Mouse (Mus musculus): ENCODE data around the gene Tnrc18. TPM values are rescaled to one million over a fixed set of nuclear protein-coding genes. Genes with fewer than 3 reads are reported as not detected.
A peak's percentile ranks its signal among the peaks of the same experiment; 100 is the strongest.

Tnrc18 gene
- polyA plus RNA-seq, 1 experiment from 2014 or later: 27.5 TPM

DNA sequence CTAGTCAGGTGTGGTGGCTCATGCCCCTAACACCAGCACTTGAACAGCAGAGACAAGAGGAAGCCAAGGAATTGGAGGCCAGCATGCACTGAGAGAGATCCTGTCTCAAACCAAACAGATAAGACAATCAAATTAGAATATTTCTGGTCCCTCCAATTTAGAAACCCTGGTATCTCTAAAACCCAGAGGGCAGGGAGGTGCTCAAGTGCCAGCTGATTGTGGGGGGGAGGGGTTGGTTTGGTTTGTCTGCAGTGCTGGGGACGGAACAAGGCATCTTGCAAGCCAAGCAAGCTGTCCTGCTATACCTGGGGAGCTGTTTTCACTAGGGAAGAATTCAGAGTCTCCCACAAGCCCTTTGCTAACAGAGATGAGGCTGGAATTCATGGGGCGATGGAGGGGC lies 15.5 kb downstream of the Tnrc18 start:
- Histone ChIP-seq H3K27ac (ENCODE audit: low read depth, low read length) (0 out of 2 replicates have a peak overlapping the region, but pooled peaks have one; percentile 9), H3K9me3 (replicated peaks; ENCODE audit: control insufficient read depth, low read length) (no peaks in the 10 kb centered on the region), H3K9ac (ENCODE audit: low read length) (peak overlapping the region; percentile 8; the same call in 1 of the 2 replicates), H3K4me3 (ENCODE audit: low read depth, low read length) (no peak overlapping the region), H3K4me1 (ENCODE audit: control insufficient read depth, insufficient read depth, low read length) (peaks cover 54% of the 10 kb centered on the region), H3K36me3 (ENCODE audit: control insufficient read depth, insufficient read depth, low read length) (peaks cover 39% of the 10 kb centered on the region), H3K4me2 (ENCODE audit: low read length) (no peak overlapping the region), H3K27me3 (replicated peaks; ENCODE audit: control insufficient read depth, insufficient read depth, low read length) (no peaks in the 10 kb centered on the region)
- DNase-seq (ENCODE audit: low spot score) (no peak), ATAC-seq (no peak)
- 52% methylated on average over 2 of the region's 2 CpGs for WGBS

DNA sequence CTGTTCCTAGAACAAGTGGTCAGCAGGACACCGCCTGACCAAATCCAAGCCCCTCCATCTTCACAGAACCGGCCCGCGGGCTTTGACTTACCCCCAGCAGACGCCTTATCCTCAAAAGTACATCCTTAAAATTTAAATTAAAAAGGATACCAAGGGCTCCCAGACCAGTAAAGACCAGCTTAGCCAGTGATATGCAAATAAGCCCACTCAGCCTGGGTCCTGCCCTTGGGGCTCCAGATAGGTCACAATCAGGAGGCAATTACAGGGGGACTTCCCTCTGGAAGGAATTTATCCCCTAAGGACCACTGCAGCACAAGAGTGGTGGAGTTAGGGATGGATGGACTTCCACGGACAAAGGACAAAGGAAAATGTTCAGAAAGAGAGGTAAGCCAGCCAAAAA lies 16.8 kb downstream of the Tnrc18 start:
- ATAC-seq (no peak), DNase-seq (ENCODE audit: low spot score) (no peak)
- Histone ChIP-seq H3K4me1 (ENCODE audit: control insufficient read depth, insufficient read depth, low read length) (peaks cover 52% of the 10 kb centered on the region), H3K9me3 (replicated peaks; ENCODE audit: control insufficient read depth, low read length) (no peaks in the 10 kb centered on the region), H3K9ac (ENCODE audit: low read length) (peak overlapping the region; percentile 26; the same call in 1 of the 2 replicates), H3K4me2 (ENCODE audit: low read length) (peak overlapping the region; percentile 27), H3K36me3 (ENCODE audit: control insufficient read depth, insufficient read depth, low read length) (peaks cover 38% of the 10 kb centered on the region; the same call in 1 of the 2 replicates), H3K27me3 (replicated peaks; ENCODE audit: control insufficient read depth, insufficient read depth, low read length) (no peaks in the 10 kb centered on the region), H3K4me3 (ENCODE audit: low read depth, low read length) (no peak overlapping the region), H3K27ac (ENCODE audit: low read depth, low read length) (no peak overlapping the region; the same call in 1 of the 2 replicates)
- WGBS: 7% methylated on average over 6 of the region's 6 CpGs

DNA sequence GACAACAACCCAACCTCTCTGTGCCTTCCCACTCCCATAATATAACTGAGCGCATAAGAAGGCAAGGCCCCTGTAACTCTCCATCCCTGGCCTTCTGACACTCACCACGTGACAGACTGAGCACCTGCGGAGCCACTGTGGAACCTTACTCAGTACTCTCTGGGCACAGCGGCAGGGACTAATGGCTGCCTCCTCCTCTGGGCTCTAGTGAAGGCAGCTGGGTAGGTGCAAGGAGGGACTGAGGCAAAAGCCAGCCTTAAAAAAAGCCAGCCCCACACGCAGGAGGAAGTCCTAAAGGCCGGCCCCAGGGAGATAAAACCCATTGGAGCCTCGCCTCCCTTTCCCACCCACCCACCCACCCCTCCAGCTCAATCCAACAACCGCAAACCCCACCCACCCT lies 17.3 kb downstream of the Tnrc18 start:
- H3K36me3 ChIP-seq (ENCODE audit: control insufficient read depth, insufficient read depth, low read length): peaks cover 33% of the 10 kb centered on the region; the same call in 1 of the 2 replicates
- H3K27me3 ChIP-seq (replicated peaks; ENCODE audit: control insufficient read depth, insufficient read depth, low read length): no peaks in the 10 kb centered on the region
- no peaks in the 10 kb centered on the region for H3K9me3 ChIP-seq (replicated peaks; ENCODE audit: control insufficient read depth, low read length)
- H3K9ac ChIP-seq (ENCODE audit: low read length): no peak overlapping the region
- ATAC-seq (no peak), DNase-seq (ENCODE audit: low spot score) (no peak)
- 19% methylated on average over 8 of the region's 8 CpGs for WGBS
- peak overlapping the region; percentile 27 for H3K4me2 ChIP-seq (ENCODE audit: low read length)
- peaks cover 52% of the 10 kb centered on the region for H3K4me1 ChIP-seq (ENCODE audit: control insufficient read depth, insufficient read depth, low read length)
- no peak overlapping the region for H3K27ac ChIP-seq (ENCODE audit: low read depth, low read length)
- H3K4me3 ChIP-seq (ENCODE audit: low read depth, low read length): no peak overlapping the region

DNA sequence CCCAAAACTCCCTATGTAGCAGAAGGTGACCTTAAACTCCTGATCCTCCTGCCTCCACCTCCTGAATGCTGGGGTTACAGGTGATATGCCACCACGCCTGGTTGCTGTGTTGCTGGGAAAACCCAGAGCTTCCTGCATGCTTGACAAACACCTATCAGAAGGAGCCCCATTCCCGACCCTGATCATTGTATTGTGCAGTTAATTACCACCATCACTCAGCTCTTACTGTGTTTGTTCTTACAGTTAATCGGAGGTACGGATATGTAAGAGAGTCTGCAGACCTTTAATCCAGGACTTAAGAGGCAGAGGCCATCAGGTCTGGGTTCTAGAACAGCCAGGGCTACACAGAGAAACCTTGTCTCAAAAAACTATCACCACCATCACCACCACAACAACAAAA lies 18.2 kb downstream of the Tnrc18 start:
- H3K27me3 ChIP-seq (replicated peaks; ENCODE audit: control insufficient read depth, insufficient read depth, low read length): no peaks in the 10 kb centered on the region
- WGBS: 48% methylated on average over 4 of the region's 4 CpGs
- peaks cover 37% of the 10 kb centered on the region for H3K36me3 ChIP-seq (ENCODE audit: control insufficient read depth, insufficient read depth, low read length)
- H3K9ac ChIP-seq (ENCODE audit: low read length): no peak overlapping the region; the same call in 1 of the 2 replicates
- no peak overlapping the region for H3K4me2 ChIP-seq (ENCODE audit: low read length)
- H3K27ac ChIP-seq (ENCODE audit: low read depth, low read length): no peak overlapping the region
- no peaks in the 10 kb centered on the region for H3K9me3 ChIP-seq (replicated peaks; ENCODE audit: control insufficient read depth, low read length)
- peaks cover 44% of the 10 kb centered on the region for H3K4me1 ChIP-seq (ENCODE audit: control insufficient read depth, insufficient read depth, low read length)
- DNase-seq (ENCODE audit: low spot score): no peak
- no peak overlapping the region for H3K4me3 ChIP-seq (ENCODE audit: low read depth, low read length)
- no peak for ATAC-seq

DNA sequence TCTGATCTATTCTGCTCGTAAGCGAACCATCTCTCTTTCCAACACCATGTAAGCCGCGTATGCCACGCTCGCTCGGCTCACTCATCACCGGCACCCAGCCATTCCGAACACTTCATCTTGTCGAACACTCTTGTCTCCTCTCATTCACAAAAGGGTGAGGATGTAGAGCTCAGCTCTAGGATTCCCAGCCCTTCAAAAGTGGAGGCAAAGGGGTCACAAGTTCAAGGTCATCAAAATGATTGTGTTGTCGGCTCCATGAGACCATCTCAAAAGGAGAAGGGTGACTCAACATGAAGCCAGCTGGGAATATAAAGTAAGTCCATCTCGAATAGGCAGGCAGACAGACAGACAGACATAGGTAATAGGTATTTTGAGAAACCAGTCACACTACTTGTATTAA lies 19.3 kb downstream of the Tnrc18 start:
- Histone ChIP-seq H3K27ac (ENCODE audit: low read depth, low read length) (no peak overlapping the region), H3K9ac (ENCODE audit: low read length) (no peak overlapping the region), H3K4me3 (ENCODE audit: low read depth, low read length) (no peak overlapping the region), H3K27me3 (replicated peaks; ENCODE audit: control insufficient read depth, insufficient read depth, low read length) (no peaks in the 10 kb centered on the region), H3K4me2 (ENCODE audit: low read length) (no peak overlapping the region), H3K9me3 (replicated peaks; ENCODE audit: control insufficient read depth, low read length) (no peaks in the 10 kb centered on the region), H3K36me3 (ENCODE audit: control insufficient read depth, insufficient read depth, low read length) (peaks cover 32% of the 10 kb centered on the region), H3K4me1 (ENCODE audit: control insufficient read depth, insufficient read depth, low read length) (peaks cover 44% of the 10 kb centered on the region)
- no peak for ATAC-seq
- DNase-seq (ENCODE audit: low spot score): no peak
- WGBS: 86% methylated on average over 12 of the region's 12 CpGs

DNA sequence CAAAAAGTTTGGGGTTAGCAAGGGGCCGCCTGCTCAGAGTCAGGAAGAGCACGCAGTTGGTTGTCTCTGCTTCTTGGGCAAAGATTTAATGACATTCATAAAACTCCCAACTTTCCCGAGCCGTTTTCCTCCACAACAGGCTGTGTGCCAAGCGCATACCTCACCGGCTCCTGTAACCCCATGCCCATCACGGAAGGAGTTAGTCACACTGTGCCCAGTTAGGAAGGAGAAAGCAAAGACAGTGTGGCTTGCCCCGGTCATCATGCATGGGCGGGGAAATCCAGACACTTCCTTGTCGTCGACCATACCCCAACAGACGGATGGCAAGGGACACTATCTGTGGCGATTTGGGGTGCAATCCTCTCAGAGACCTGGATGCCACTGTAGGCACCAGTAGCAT lies 19.8 kb downstream of the Tnrc18 start:
- H3K4me1 ChIP-seq (ENCODE audit: control insufficient read depth, insufficient read depth, low read length): peaks cover 39% of the 10 kb centered on the region

DNA sequence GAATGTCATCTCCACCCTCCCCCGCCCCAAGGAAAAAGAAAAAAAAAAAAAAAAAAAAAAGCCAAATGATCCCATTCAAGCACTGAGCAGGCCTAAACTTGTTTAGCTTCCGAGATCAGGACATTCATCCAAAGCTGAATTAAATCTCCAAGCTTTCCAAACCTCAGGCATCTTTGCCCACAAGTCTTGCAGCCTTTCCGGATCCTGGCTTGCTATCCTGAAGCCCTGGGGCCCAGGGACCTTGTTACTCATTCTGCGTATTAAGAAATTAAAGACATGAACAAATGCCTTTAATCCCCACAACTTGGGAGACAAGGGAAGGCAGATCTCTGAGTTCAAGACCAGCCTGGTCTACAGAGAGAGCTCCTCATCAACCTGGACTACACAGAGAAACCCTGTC lies 20.5 kb downstream of the Tnrc18 start:
- 86% methylated on average over 4 of the region's 4 CpGs for WGBS

More for the DNA sequence above, 19.8 kb downstream of the Tnrc18 start:
- Histone ChIP-seq H3K36me3 (ENCODE audit: control insufficient read depth, insufficient read depth, low read length) (peaks cover 34% of the 10 kb centered on the region), H3K27ac (ENCODE audit: low read depth, low read length) (no peak overlapping the region), H3K4me2 (ENCODE audit: low read length) (no peak overlapping the region), H3K27me3 (replicated peaks; ENCODE audit: control insufficient read depth, insufficient read depth, low read length) (no peaks in the 10 kb centered on the region), H3K4me3 (ENCODE audit: low read depth, low read length) (no peak overlapping the region), H3K9ac (ENCODE audit: low read length) (no peak overlapping the region), H3K9me3 (replicated peaks; ENCODE audit: control insufficient read depth, low read length) (no peaks in the 10 kb centered on the region)
- WGBS: 67% methylated on average over 13 of the region's 13 CpGs
- ATAC-seq: no peak
- DNase-seq (ENCODE audit: low spot score): no peak

DNA sequence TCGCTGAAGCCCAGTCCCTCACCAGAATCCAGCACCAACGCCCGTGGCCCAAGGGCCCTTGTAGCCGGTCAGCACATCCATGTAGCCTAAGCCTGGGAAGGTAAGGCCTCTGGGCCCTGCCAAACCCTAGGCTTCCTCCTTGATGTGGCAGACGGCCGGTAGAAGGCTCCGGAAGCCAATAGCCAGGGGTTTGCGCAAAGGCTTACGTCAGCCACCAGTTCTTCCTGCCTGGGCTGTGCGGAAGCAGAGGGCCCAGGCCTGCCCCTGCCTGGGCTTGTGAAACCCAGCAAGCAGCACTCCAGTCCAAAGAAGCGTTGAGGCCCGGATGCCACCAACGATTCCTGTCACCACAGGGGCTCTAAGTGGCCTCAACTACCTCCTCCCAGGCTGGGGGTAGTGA lies 22.9 kb downstream of the Tnrc18 start:
- WGBS: 85% methylated on average over 13 of the region's 13 CpGs
- H3K4me3 ChIP-seq (ENCODE audit: low read depth, low read length): no peak overlapping the region
- peak overlapping the region; percentile 29 for H3K9ac ChIP-seq (ENCODE audit: low read length)
- H3K4me2 ChIP-seq (ENCODE audit: low read length): no peak overlapping the region
- H3K4me1 ChIP-seq (ENCODE audit: control insufficient read depth, insufficient read depth, low read length): peaks cover 13% of the 10 kb centered on the region
- no peaks in the 10 kb centered on the region for H3K9me3 ChIP-seq (replicated peaks; ENCODE audit: control insufficient read depth, low read length)
- no peaks in the 10 kb centered on the region for H3K27me3 ChIP-seq (replicated peaks; ENCODE audit: control insufficient read depth, insufficient read depth, low read length)
- no peak overlapping the region for H3K27ac ChIP-seq (ENCODE audit: low read depth, low read length)
- H3K36me3 ChIP-seq (ENCODE audit: control insufficient read depth, insufficient read depth, low read length): peaks cover 39% of the 10 kb centered on the region
- ATAC-seq (no peak), DNase-seq (ENCODE audit: low spot score) (no peak)

More for the DNA sequence above, 20.5 kb downstream of the Tnrc18 start:
- DNase-seq (ENCODE audit: low spot score): no peak
- Histone ChIP-seq H3K9me3 (replicated peaks; ENCODE audit: control insufficient read depth, low read length) (no peaks in the 10 kb centered on the region), H3K4me1 (ENCODE audit: control insufficient read depth, insufficient read depth, low read length) (peaks cover 32% of the 10 kb centered on the region), H3K4me2 (ENCODE audit: low read length) (no peak overlapping the region), H3K36me3 (ENCODE audit: control insufficient read depth, insufficient read depth, low read length) (peaks cover 39% of the 10 kb centered on the region), H3K27me3 (replicated peaks; ENCODE audit: control insufficient read depth, insufficient read depth, low read length) (no peaks in the 10 kb centered on the region), H3K27ac (ENCODE audit: low read depth, low read length) (no peak overlapping the region), H3K4me3 (ENCODE audit: low read depth, low read length) (no peak overlapping the region), H3K9ac (ENCODE audit: low read length) (no peak overlapping the region)
- ATAC-seq: no peak

DNA sequence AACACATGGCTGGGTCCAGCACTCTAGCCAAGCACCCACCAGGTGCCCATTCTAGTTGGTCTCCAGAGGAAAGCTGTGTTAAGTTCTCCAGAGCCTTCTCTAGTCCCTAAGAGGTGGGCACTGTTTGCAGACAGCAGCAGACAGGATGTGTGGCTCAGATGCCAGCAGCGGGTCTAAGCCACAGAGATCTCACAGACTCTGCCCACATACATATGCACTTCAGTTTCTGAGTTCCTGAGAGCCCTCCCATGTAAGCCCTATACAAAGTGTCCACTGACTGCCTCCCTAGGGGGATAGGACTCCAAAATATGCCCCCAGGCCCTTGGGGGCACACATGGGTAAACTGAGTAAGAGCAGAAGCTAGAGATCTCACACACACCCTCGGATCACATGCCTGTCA lies 23.3 kb downstream of the Tnrc18 start:
- Histone ChIP-seq H3K9me3 (replicated peaks; ENCODE audit: control insufficient read depth, low read length) (no peaks in the 10 kb centered on the region), H3K4me1 (ENCODE audit: control insufficient read depth, insufficient read depth, low read length) (peaks cover 9% of the 10 kb centered on the region), H3K9ac (ENCODE audit: low read length) (no peak overlapping the region; the same call in 1 of the 2 replicates), H3K27ac (ENCODE audit: low read depth, low read length) (no peak overlapping the region), H3K27me3 (replicated peaks; ENCODE audit: control insufficient read depth, insufficient read depth, low read length) (no peaks in the 10 kb centered on the region), H3K4me2 (ENCODE audit: low read length) (no peak overlapping the region), H3K4me3 (ENCODE audit: low read depth, low read length) (no peak overlapping the region), H3K36me3 (ENCODE audit: control insufficient read depth, insufficient read depth, low read length) (peaks cover 43% of the 10 kb centered on the region)
- WGBS: 79% methylated on average over 2 of the region's 2 CpGs
- no peak for ATAC-seq
- DNase-seq (ENCODE audit: low spot score): no peak

Measured in forebrain, embryonic 14.5 days (tissue).